Mouse (Mus musculus): ENCODE measurements around the gene Mtmr12. TPM values are rescaled to one million over a fixed set of nuclear protein-coding genes. Genes with fewer than 3 reads are reported as not detected.

Gene Mtmr12
- polyA plus RNA-seq, 1 experiment from 2014 or later, result 8.0 TPM

DNA sequence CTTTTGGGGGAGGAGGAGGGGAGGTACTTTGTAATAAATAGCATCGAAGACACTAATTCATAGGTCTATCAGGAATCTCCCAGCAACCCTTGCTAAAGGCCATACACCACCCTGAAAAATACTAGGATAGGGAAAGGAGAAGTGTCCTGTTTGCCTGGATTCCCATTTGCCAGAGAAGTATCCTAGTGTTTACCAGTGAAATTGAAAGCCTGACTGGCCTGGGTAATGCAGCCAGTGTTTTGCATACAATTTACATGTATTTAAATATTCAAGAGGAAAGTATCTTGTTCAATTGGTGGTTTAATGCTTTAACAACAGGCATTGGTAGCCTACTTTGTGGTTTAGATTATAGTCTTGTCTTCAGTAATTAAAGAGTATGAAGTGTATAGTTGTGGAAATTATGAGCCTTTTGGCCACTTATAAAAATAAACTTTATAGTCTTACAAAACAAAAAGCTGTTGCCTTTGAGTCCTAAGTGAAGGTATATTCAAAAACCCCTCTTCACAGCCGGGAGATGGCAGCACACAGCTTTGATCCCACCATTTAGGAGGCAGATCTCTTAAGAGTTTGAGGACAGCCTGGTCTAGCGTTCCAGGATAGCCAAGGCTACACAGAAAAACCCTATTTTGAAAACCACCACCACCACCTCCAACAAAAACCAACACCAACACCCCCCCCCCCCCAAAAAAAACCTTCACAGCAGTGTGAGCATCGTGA lies 69.4 kb downstream of the Mtmr12 start:
- Histone ChIP-seq H3K9ac (ENCODE audit: low read depth, low read length) (no peak overlapping the region), H3K27me3 (ENCODE audit: control insufficient read depth, insufficient read depth, low read depth, low read length) (no peaks in the 10 kb centered on the region), H3K4me3 (ENCODE audit: low read depth, low read length) (no peak overlapping the region), H3K27ac (ENCODE audit: low read length) (no peak overlapping the region), H3K4me1 (ENCODE audit: control insufficient read depth, low read depth, low read length) (peaks cover 5% of the 10 kb centered on the region), H3K4me2 (ENCODE audit: low read depth, low read length) (no peak overlapping the region), H3K36me3 (ENCODE audit: control insufficient read depth, insufficient read depth) (peaks cover 8% of the 10 kb centered on the region; the same call in 1 of the 2 replicates), H3K9me3 (replicated peaks; ENCODE audit: control insufficient read depth, low read length) (no peaks in the 10 kb centered on the region)
- WGBS (ENCODE audit: insufficient replicate concordance), result 48% methylated on average over 4 of the region's 4 CpGs
- no peak for ATAC-seq (ENCODE audit: low read depth)

DNA sequence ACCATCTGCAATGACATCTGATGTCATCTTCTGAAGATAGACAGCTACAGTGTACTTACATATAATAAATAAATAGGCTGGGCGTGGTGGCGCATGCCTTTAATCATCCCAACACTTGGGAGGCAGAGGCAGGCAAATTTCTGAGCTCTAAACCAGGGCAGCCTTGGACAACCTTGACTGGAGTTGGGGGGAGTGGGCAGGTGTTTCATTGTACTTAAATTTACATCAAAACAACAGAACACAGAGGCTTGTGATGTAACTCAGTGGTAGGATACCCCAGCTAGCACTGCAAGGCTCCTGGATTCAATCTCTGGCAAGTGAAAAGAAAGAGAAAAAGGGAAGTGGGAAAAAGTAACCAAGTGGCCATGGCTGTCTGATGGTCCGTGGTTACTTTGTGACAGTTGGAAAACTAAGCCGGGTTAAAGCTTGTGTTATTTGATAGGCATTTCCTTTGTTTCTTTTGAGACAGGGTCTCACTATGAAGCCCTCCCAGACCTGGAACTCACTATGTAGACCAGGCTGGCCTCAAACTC lies 70.3 kb downstream of the Mtmr12 start:
- Histone ChIP-seq H3K4me1 (ENCODE audit: control insufficient read depth, low read depth, low read length) (peaks cover 5% of the 10 kb centered on the region), H3K4me3 (ENCODE audit: low read depth, low read length) (no peak overlapping the region), H3K9ac (ENCODE audit: low read depth, low read length) (no peak overlapping the region), H3K27ac (ENCODE audit: low read length) (no peak overlapping the region), H3K4me2 (ENCODE audit: low read depth, low read length) (no peak overlapping the region), H3K27me3 (ENCODE audit: control insufficient read depth, insufficient read depth, low read depth, low read length) (no peaks in the 10 kb centered on the region), H3K9me3 (replicated peaks; ENCODE audit: control insufficient read depth, low read length) (no peaks in the 10 kb centered on the region), H3K36me3 (ENCODE audit: control insufficient read depth, insufficient read depth) (peaks cover under 1% of the 10 kb centered on the region; the same call in 1 of the 2 replicates)
- 43% methylated on average over 4 of the region's 4 CpGs for WGBS (ENCODE audit: insufficient replicate concordance)
- no peak for ATAC-seq (ENCODE audit: low read depth)

DNA sequence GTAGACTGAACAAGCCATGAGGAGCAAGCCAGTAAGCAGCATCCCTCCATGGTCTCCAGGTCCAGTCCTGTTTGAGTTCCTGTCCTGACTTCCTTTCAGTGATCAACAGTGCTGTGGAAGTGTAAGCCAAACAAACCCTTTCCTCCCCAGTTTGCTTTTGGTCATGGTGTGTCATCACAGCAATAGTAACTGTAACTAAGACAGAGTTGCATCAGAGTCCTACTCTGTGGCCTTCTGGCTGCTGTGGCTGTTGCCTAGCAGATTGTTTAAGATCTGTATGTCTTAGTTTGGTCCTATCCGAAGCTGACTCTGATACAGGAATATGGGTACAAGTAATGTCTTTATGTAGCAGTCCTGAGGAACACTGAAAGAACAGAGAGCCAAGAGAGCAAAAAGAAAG lies 75.0 kb downstream of the Mtmr12 start:
- no peak overlapping the region for H3K27ac ChIP-seq (ENCODE audit: low read length)
- H3K36me3 ChIP-seq (ENCODE audit: control insufficient read depth, insufficient read depth), result no peaks in the 10 kb centered on the region
- H3K9me3 ChIP-seq (replicated peaks; ENCODE audit: control insufficient read depth, low read length), result no peaks in the 10 kb centered on the region
- ATAC-seq (ENCODE audit: low read depth), result no peak
- no peaks in the 10 kb centered on the region for H3K4me1 ChIP-seq (ENCODE audit: control insufficient read depth, low read depth, low read length)
- WGBS (ENCODE audit: insufficient replicate concordance), result 74% methylated on average over 1 of the region's 1 CpGs
- no peaks in the 10 kb centered on the region for H3K27me3 ChIP-seq (ENCODE audit: control insufficient read depth, insufficient read depth, low read depth, low read length)
- no peak overlapping the region for H3K9ac ChIP-seq (ENCODE audit: low read depth, low read length)
- no peak overlapping the region for H3K4me2 ChIP-seq (ENCODE audit: low read depth, low read length)
- no peak overlapping the region for H3K4me3 ChIP-seq (ENCODE audit: low read depth, low read length)

DNA sequence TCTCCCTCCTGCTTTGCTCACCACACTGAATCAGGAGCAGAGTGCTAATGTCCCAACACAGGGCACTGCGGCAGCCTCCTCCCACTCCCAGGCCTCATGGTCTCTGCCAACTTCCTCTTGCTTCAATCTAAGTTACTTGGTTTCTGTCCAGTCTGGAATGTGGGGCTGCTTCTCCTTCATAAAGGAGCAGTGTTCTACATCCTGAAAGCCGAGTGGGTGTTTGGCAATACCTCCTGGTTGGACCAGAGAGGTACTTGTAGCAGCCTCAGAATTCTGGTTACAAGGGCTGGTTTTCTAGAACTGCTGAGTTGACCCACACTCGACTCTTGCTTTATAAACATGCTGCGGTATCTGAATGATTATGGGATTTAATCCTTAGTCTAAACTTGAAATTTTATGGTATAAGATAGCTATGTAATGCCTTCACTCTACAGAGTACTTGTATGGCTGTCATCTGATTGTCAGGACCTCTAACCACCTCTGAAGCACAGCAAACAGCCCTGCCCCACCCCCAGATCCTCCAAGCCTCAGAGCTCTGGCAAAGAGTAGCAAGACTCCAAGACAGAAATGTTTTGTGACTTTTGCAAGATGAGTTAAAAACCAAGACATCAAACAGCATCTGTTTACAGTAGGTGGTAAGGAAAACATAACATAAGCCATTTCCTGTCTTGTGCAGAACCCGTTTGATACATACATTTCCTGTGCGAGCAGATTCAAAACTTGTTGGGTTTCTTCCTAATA lies 80.1 kb downstream of the Mtmr12 start:
- Histone ChIP-seq H3K27ac (ENCODE audit: low read length) (no peak overlapping the region), H3K9ac (ENCODE audit: low read depth, low read length) (no peak overlapping the region), H3K4me1 (ENCODE audit: control insufficient read depth, low read depth, low read length) (no peaks in the 10 kb centered on the region), H3K27me3 (ENCODE audit: control insufficient read depth, insufficient read depth, low read depth, low read length) (no peaks in the 10 kb centered on the region), H3K4me3 (ENCODE audit: low read depth, low read length) (no peak overlapping the region), H3K36me3 (ENCODE audit: control insufficient read depth, insufficient read depth) (no peaks in the 10 kb centered on the region), H3K9me3 (replicated peaks; ENCODE audit: control insufficient read depth, low read length) (no peaks in the 10 kb centered on the region), H3K4me2 (ENCODE audit: low read depth, low read length) (no peak overlapping the region)
- ATAC-seq (ENCODE audit: low read depth), result no peak
- WGBS (ENCODE audit: insufficient replicate concordance), result 52% methylated on average over 6 of the region's 6 CpGs

DNA sequence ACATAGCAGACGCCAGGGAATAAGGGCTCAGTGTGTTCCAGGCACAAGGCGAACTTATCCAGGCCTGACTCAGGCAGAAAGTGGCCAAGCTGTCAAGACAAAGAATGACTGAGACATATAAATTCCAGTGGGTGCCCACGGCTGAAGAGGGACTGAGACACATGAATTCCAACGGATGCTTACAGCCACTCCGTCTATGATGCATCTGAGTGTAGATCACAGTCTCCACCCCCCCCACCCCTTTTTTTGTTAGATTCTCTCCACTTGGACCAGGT lies 80.6 kb downstream of the Mtmr12 start:
- 64% methylated on average over 5 of the region's 5 CpGs for WGBS (ENCODE audit: insufficient replicate concordance)
- Histone ChIP-seq H3K27ac (ENCODE audit: low read length) (no peak overlapping the region), H3K27me3 (ENCODE audit: control insufficient read depth, insufficient read depth, low read depth, low read length) (no peaks in the 10 kb centered on the region)

DNA sequence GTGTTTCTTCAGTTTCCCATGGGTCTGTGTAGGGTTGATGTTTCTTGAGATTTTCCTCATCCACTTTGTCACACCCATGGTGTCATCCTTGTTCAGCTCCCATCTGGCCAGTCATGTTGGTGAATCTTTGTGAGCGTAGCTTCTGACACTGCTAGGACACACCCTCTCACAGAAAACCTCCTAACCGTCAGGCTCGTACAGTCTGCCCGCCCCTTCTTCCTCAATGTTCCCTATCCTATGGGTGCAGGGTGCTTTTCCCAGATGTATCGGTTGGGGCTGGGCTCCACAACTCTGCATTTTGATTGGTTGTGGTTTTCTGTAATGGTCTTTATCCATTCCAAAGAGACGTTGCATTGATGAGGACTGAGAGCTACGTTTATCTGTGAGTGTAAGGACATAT lies 85.5 kb downstream of the Mtmr12 start:
- WGBS (ENCODE audit: insufficient replicate concordance), result 31% methylated on average over 7 of the region's 7 CpGs
- Histone ChIP-seq H3K9ac (ENCODE audit: low read depth, low read length) (no peak overlapping the region), H3K4me3 (ENCODE audit: low read depth, low read length) (no peak overlapping the region), H3K36me3 (ENCODE audit: control insufficient read depth, insufficient read depth) (no peaks in the 10 kb centered on the region), H3K4me1 (ENCODE audit: control insufficient read depth, low read depth, low read length) (no peaks in the 10 kb centered on the region), H3K4me2 (ENCODE audit: low read depth, low read length) (no peak overlapping the region), H3K9me3 (replicated peaks; ENCODE audit: control insufficient read depth, low read length) (no peaks in the 10 kb centered on the region), H3K27me3 (ENCODE audit: control insufficient read depth, insufficient read depth, low read depth, low read length) (no peaks in the 10 kb centered on the region), H3K27ac (ENCODE audit: low read length) (no peak overlapping the region)
- peak; percentile 37; the same call in 1 of the 2 replicates for ATAC-seq (ENCODE audit: low read depth)

More for the DNA sequence above, 80.6 kb downstream of the Mtmr12 start:
- Histone ChIP-seq H3K4me1 (ENCODE audit: control insufficient read depth, low read depth, low read length) (no peaks in the 10 kb centered on the region), H3K9me3 (replicated peaks; ENCODE audit: control insufficient read depth, low read length) (no peaks in the 10 kb centered on the region), H3K4me3 (ENCODE audit: low read depth, low read length) (no peak overlapping the region), H3K4me2 (ENCODE audit: low read depth, low read length) (no peak overlapping the region), H3K36me3 (ENCODE audit: control insufficient read depth, insufficient read depth) (no peaks in the 10 kb centered on the region), H3K9ac (ENCODE audit: low read depth, low read length) (no peak overlapping the region)
- ATAC-seq (ENCODE audit: low read depth), result no peak

DNA sequence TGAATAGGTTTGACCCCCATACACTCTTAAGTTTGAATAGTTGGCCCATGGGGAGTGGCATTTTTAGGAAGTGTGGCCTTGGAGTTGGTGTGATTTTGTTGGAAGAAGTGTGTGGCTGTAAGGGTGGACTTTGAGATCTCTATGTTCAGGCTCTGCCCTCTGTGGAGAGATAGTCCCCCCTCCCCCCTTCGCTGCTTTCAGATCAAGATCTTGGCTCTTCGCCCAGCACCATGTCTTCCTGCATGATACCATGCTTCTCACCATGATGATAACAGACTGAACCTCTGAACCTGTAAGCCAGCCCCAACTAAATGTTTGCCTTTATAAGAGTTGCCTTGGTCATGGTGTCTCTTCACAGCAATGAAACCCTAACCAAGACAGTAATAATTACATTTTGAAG lies 86.9 kb downstream of the Mtmr12 start:
- no peaks in the 10 kb centered on the region for H3K9me3 ChIP-seq (replicated peaks; ENCODE audit: control insufficient read depth, low read length)
- no peak overlapping the region for H3K9ac ChIP-seq (ENCODE audit: low read depth, low read length)
- H3K27me3 ChIP-seq (ENCODE audit: control insufficient read depth, insufficient read depth, low read depth, low read length), result no peaks in the 10 kb centered on the region
- ATAC-seq (ENCODE audit: low read depth), result no peak
- no peaks in the 10 kb centered on the region for H3K4me1 ChIP-seq (ENCODE audit: control insufficient read depth, low read depth, low read length)
- WGBS (ENCODE audit: insufficient replicate concordance), result 28% methylated on average over 2 of the region's 2 CpGs
- no peak overlapping the region for H3K4me2 ChIP-seq (ENCODE audit: low read depth, low read length)
- no peaks in the 10 kb centered on the region for H3K36me3 ChIP-seq (ENCODE audit: control insufficient read depth, insufficient read depth)
- H3K27ac ChIP-seq (ENCODE audit: low read length), result no peak overlapping the region
- no peak overlapping the region for H3K4me3 ChIP-seq (ENCODE audit: low read depth, low read length)

DNA sequence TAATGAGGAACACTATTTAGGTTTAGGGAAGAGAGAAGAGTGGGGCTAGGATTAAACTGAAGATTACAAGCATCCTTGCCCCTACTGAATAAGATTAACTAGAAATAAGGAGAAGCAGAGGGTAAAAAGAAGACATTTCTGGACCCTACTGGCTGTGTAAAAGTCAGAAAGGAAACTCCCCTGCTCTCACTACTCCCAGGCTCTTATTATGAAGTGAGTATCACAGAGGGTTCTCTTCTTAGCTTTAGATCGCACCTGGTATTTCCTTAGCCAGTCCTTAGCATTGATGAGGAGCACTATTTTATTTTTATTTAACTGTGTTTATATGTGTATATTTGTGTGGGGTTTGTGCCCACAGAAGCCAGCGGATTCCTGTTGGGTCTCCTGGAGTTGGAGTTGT lies 91.4 kb downstream of the Mtmr12 start:
- Histone ChIP-seq H3K9me3 (replicated peaks; ENCODE audit: control insufficient read depth, low read length) (no peaks in the 10 kb centered on the region), H3K4me1 (ENCODE audit: control insufficient read depth, low read depth, low read length) (no peaks in the 10 kb centered on the region), H3K4me3 (ENCODE audit: low read depth, low read length) (no peak overlapping the region), H3K36me3 (ENCODE audit: control insufficient read depth, insufficient read depth) (no peaks in the 10 kb centered on the region), H3K27me3 (ENCODE audit: control insufficient read depth, insufficient read depth, low read depth, low read length) (no peaks in the 10 kb centered on the region), H3K27ac (ENCODE audit: low read length) (no peak overlapping the region), H3K4me2 (ENCODE audit: low read depth, low read length) (no peak overlapping the region), H3K9ac (ENCODE audit: low read depth, low read length) (no peak overlapping the region)
- 62% methylated on average over 2 of the region's 2 CpGs for WGBS (ENCODE audit: insufficient replicate concordance)
- ATAC-seq (ENCODE audit: low read depth), result no peak

DNA sequence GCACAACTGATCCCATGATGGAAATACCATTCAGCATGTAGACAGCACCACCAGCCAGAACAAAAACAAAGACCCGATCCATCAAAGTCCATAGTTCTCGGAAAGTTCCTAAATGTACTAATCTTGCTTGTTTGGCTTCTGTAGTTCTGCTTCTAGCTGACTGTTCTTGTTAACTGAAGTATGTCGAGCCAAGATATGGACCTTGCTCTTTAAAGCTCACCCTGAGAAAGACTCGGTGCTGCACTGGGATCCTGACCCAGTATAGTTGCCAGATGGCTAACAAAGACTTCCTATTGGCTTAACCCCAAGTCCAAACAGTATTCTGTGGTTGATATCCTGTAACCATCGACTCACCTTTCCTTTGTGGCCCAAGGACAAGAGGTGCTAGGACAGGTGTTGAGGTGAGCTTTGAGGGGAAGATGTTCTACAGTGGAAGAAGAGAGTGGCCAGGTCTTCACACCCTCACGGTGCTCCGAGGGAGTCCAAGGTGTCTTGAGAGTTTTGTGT lies 93.5 kb downstream of the Mtmr12 start:
- Histone ChIP-seq H3K4me3 (ENCODE audit: low read depth, low read length) (no peak overlapping the region), H3K27me3 (ENCODE audit: control insufficient read depth, insufficient read depth, low read depth, low read length) (no peaks in the 10 kb centered on the region), H3K4me1 (ENCODE audit: control insufficient read depth, low read depth, low read length) (no peaks in the 10 kb centered on the region), H3K36me3 (ENCODE audit: control insufficient read depth, insufficient read depth) (no peaks in the 10 kb centered on the region), H3K27ac (ENCODE audit: low read length) (no peak overlapping the region), H3K9ac (ENCODE audit: low read depth, low read length) (no peak overlapping the region), H3K9me3 (replicated peaks; ENCODE audit: control insufficient read depth, low read length) (no peaks in the 10 kb centered on the region), H3K4me2 (ENCODE audit: low read depth, low read length) (no peak overlapping the region)
- WGBS (ENCODE audit: insufficient replicate concordance), result 61% methylated on average over 7 of the region's 7 CpGs
- no peak for ATAC-seq (ENCODE audit: low read depth)

Measured in liver, embryonic 16.5 days (tissue).